Mouse (Mus musculus) liver, embryonic 11.5 days (tissue): ENCODE data around the gene Pld5. TPM values are rescaled to one million over a fixed set of nuclear protein-coding genes. Genes with fewer than 3 reads are reported as not detected.

Experiments used
- ATAC-seq: fragments of 200-750 bp; cut with Nextera tagmentation; replicated peaks from 2 replicates; pipeline ENCODE4 v1.8.0; 2017; ENCODE audit warnings: moderate number of reproducible peaks, mild to moderate bottlenecking, moderate TSS enrichment, moderate library complexity; ENCODE audit not compliant: low FRiP score
- DNase-seq: peaks from one replicate; pipeline ENCODE4 v3.0.0-alpha.2; 2017; ENCODE audit warnings: low spot score
- H3K27ac ChIP-seq: fragments of 300-500 bp; sonication (generic); 2 replicates; pipeline ENCODE4 v1.5.1; 2014; ENCODE audit warnings: mild to moderate bottlenecking, low read depth, low read length, control low read depth
- H3K27me3 ChIP-seq: fragments of 300-500 bp; sonication (generic); replicated peaks from 2 replicates; pipeline ENCODE4 v1.6.1; 2014; ENCODE audit warnings: low read length, mixed read lengths; ENCODE audit not compliant: control insufficient read depth, insufficient read depth
- H3K36me3 ChIP-seq: fragments of 300-500 bp; sonication (generic); 2 replicates; pipeline ENCODE4 v1.6.1; 2014; ENCODE audit warnings: mild to moderate bottlenecking, low read length, moderate library complexity, mixed read lengths; ENCODE audit not compliant: control insufficient read depth, insufficient read depth
- H3K4me1 ChIP-seq: fragments of 300-500 bp; sonication (generic); replicated peaks from 2 replicates; pipeline ENCODE4 v1.6.1; 2014; ENCODE audit warnings: low read length, mixed read lengths; ENCODE audit not compliant: control insufficient read depth, insufficient read depth
- H3K4me2 ChIP-seq: fragments of 300-500 bp; sonication (generic); 2 replicates; pipeline ENCODE4 v1.6.1; 2014; ENCODE audit warnings: mild to moderate bottlenecking, control low read depth, moderate library complexity
- H3K4me3 ChIP-seq: fragments of 300-500 bp; sonication (generic); 2 replicates; pipeline ENCODE4 v1.5.1; 2014; ENCODE audit warnings: low read depth, low read length, control low read depth
- H3K9ac ChIP-seq: fragments of 300-500 bp; sonication (generic); 2 replicates; pipeline ENCODE4 v1.6.1; 2014; ENCODE audit warnings: low read depth, low read length, control low read depth
- H3K9me3 ChIP-seq: fragments of 300-500 bp; sonication (generic); 2 replicates; pipeline ENCODE4 v1.6.1; 2016; ENCODE audit warnings: low read length, inconsistent platforms, mixed read lengths; ENCODE audit not compliant: control insufficient read depth
- WGBS: fragments of 180-500 bp; shearing (Covaris S2); extraction: QIAGEN DNeasy Blood & Tissue Kit; methylation state at CpG from one replicate; pipeline ENCODE4 v1.1.7; 2014; 5-methylcytosine and 5-hydroxymethylcytosine counted together
- polyA plus RNA-seq: library from polyadenylated mRNA; unstranded; fragments of >200 nt; fragmentation: Nextera tagmentation; extraction: Ambion mirVana; gene quantifications from 2 replicates; pipeline ENCODE4 v1.2.1, GENCODE M21; 2014

The Pld5 gene
- polyA plus RNA-seq, 1 experiment from 2014 or later = 0.37 TPM

DNA sequence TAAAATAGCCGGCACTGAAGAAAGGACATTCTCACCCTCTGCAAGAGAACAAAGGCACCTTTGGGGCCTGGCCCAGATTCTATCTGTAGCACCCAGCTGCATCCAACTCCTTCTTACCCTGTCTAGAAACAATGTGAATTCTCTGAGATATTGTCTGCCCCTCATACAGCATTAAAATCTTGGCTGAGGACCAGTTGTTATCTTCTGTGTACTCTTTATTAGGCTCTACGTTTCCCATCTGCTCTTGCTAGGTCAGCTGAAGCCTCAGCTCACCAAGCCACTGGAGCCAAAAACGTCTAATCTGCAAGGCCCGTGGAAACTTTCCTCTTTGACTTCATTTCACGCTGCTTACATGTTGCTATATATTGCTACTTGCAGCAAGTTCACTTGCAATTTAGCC, 228.1 kb downstream of the Pld5 start:
- H3K4me2 ChIP-seq = no peak overlapping the region
- no peak overlapping the region for H3K27ac ChIP-seq
- ATAC-seq (no peak), DNase-seq (no peak)
- no peaks in the 10 kb centered on the region for H3K4me1 ChIP-seq
- H3K9me3 ChIP-seq = no peaks in the 10 kb centered on the region
- no peaks in the 10 kb centered on the region for H3K36me3 ChIP-seq
- 63% methylated on average over 5 of the region's 5 CpGs for WGBS
- H3K4me3 ChIP-seq = no peak overlapping the region
- no peak overlapping the region for H3K9ac ChIP-seq
- no peaks in the 10 kb centered on the region for H3K27me3 ChIP-seq

DNA sequence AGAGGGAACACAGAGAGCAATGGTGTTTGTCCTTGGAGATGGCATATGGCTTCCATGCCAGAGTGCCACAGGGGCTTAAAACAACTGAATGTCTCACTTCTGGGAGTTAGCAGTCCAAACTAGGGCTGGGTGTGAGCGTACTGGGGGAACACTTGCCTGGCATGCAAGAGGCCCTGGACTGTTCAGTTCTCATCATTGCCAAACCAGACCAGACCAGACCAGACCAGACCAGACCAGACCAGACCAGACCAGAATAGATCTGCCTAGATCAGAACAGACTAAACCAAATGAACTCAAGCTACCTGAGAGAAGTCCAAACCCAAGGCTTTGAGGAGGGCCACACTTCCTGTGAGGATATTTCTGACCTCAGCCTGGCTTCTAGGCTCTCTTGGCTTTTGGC, 228.7 kb downstream of the Pld5 start:
- no peak for DNase-seq
- Histone ChIP-seq H3K4me2 (no peak overlapping the region), H3K9me3 (no peaks in the 10 kb centered on the region), H3K27ac (no peak overlapping the region), H3K27me3 (no peaks in the 10 kb centered on the region), H3K4me1 (no peaks in the 10 kb centered on the region), H3K9ac (no peak overlapping the region), H3K36me3 (no peaks in the 10 kb centered on the region), H3K4me3 (no peak overlapping the region)
- 82% methylated on average over 1 of the region's 1 CpGs for WGBS
- ATAC-seq = no peak; the same call in 1 of the 2 replicates

DNA sequence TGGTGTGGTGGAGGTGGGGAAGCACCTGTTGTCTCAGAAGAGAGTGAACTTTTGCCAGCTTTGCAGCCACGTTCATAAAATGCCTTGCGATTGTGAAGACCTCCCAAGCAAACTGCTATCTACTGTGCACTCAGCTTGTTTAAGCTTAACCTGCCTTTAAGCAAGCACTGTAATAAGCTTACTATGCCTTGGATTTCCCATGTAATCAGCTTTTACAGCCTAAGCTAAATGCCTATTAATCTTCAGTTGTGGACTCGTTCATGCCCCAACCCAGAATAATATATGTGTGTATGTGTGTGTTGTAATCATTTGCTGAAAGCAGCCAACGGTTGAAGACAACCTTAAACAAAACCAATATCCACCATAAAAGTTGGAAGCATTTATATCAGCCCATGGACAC, 232.1 kb downstream of the Pld5 start:
- no peak overlapping the region for H3K9ac ChIP-seq
- H3K4me1 ChIP-seq = no peaks in the 10 kb centered on the region
- DNase-seq (no peak), ATAC-seq (no peak)
- no peak overlapping the region for H3K27ac ChIP-seq
- H3K36me3 ChIP-seq = no peaks in the 10 kb centered on the region
- H3K4me2 ChIP-seq = no peak overlapping the region
- H3K9me3 ChIP-seq = no peaks in the 10 kb centered on the region
- no peaks in the 10 kb centered on the region for H3K27me3 ChIP-seq
- 71% methylated on average over 4 of the region's 4 CpGs for WGBS
- H3K4me3 ChIP-seq = no peak overlapping the region

- 70% methylated on average over 3 of the region's 3 CpGs for WGBS
- Histone ChIP-seq H3K4me1 (no peaks in the 10 kb centered on the region), H3K4me3 (no peak overlapping the region), H3K9me3 (no peaks in the 10 kb centered on the region), H3K9ac (no peak overlapping the region), H3K27me3 (no peaks in the 10 kb centered on the region), H3K36me3 (no peaks in the 10 kb centered on the region), H3K27ac (no peak overlapping the region), H3K4me2 (no peak overlapping the region)
- no peak for ATAC-seq
- no peak for DNase-seq
Measured at GRCm38 (mm10) chr1:176039923-176040322, 235.2 kb downstream of the Pld5 start.

GRCm38 (mm10) chr1:176036028-176036427, 239.1 kb downstream of the Pld5 start:
- Histone ChIP-seq H3K9ac (no peak overlapping the region), H3K9me3 (no peaks in the 10 kb centered on the region), H3K4me3 (no peak overlapping the region), H3K36me3 (no peaks in the 10 kb centered on the region), H3K4me2 (no peak overlapping the region), H3K4me1 (no peaks in the 10 kb centered on the region), H3K27ac (no peak overlapping the region), H3K27me3 (no peaks in the 10 kb centered on the region)
- ATAC-seq = no peak
- WGBS = 71% methylated on average over 3 of the region's 3 CpGs
- DNase-seq = no peak

- H3K4me1 ChIP-seq = no peaks in the 10 kb centered on the region
- H3K9ac ChIP-seq = no peak overlapping the region
- H3K4me2 ChIP-seq = no peak overlapping the region
- WGBS = 86% methylated on average over 6 of the region's 6 CpGs
- DNase-seq (no peak), ATAC-seq (no peak)
- no peaks in the 10 kb centered on the region for H3K27me3 ChIP-seq
- no peak overlapping the region for H3K27ac ChIP-seq
- H3K4me3 ChIP-seq = no peak overlapping the region
- H3K9me3 ChIP-seq = no peaks in the 10 kb centered on the region
- H3K36me3 ChIP-seq = no peaks in the 10 kb centered on the region
Measured at GRCm38 (mm10) chr1:176034699-176035098, 240.4 kb downstream of the Pld5 start.

- 73% methylated on average over 5 of the region's 5 CpGs for WGBS
- no peaks in the 10 kb centered on the region for H3K36me3 ChIP-seq
- no peaks in the 10 kb centered on the region for H3K27me3 ChIP-seq
- ATAC-seq (no peak), DNase-seq (no peak)
- H3K9me3 ChIP-seq = no peaks in the 10 kb centered on the region
- no peak overlapping the region for H3K27ac ChIP-seq
- no peak overlapping the region for H3K4me2 ChIP-seq
- no peak overlapping the region for H3K9ac ChIP-seq
- no peak overlapping the region for H3K4me3 ChIP-seq
- no peaks in the 10 kb centered on the region for H3K4me1 ChIP-seq
Measured at GRCm38 (mm10) chr1:176033698-176034097, 241.4 kb downstream of the Pld5 start.

GRCm38 (mm10) chr1:176029063-176029462, 246.0 kb downstream of the Pld5 start:
- ATAC-seq = no peak
- 69% methylated on average over 1 of the region's 1 CpGs for WGBS

GRCm38 (mm10) chr1:176028397-176028796, 246.7 kb downstream of the Pld5 start:
- no peak overlapping the region for H3K4me2 ChIP-seq
- H3K36me3 ChIP-seq = no peaks in the 10 kb centered on the region
- H3K9me3 ChIP-seq = no peaks in the 10 kb centered on the region
- DNase-seq (no peak), ATAC-seq (no peak)
- H3K9ac ChIP-seq = no peak overlapping the region
- no peaks in the 10 kb centered on the region for H3K4me1 ChIP-seq
- no peak overlapping the region for H3K4me3 ChIP-seq
- H3K27ac ChIP-seq = no peak overlapping the region
- 68% methylated on average over 3 of the region's 3 CpGs for WGBS
- H3K27me3 ChIP-seq = no peaks in the 10 kb centered on the region

More at GRCm38 (mm10) chr1:176029063-176029462, 246.0 kb downstream of the Pld5 start:
- no peak overlapping the region for H3K4me2 ChIP-seq
- H3K4me1 ChIP-seq = no peaks in the 10 kb centered on the region
- no peaks in the 10 kb centered on the region for H3K36me3 ChIP-seq
- no peak overlapping the region for H3K9ac ChIP-seq
- H3K27ac ChIP-seq = no peak overlapping the region
- no peak for DNase-seq
- no peaks in the 10 kb centered on the region for H3K27me3 ChIP-seq
- H3K4me3 ChIP-seq = no peak overlapping the region
- no peaks in the 10 kb centered on the region for H3K9me3 ChIP-seq
